In the genomic region with DNA sequence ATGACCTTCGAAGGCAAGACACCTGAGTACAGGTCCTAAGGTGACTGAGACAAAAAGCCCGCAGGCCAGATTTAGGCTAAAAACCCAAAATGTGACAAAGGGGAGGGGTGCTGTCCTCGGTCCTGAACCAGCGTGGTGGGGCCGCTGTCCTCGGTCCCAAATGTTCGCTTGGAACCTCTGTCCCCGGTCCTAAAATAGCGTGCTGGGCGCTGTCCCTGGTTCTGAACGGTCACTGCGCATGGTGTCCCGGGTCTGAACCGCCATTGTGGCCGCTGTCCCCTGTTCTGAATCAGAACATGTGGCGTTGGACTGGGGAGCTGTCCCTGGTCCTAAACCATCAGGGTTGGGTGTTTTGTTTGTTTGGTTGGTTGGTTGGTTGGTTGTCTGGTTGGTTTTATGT, we compare ENCODE assay signal across 7 mouse cellular contexts.
A peak's percentile ranks its signal among the peaks of the same experiment; 100 is the strongest.
DNase-seq lines count a peak whose midpoint lies in the region; ATAC-seq lines count a peak whose summit lies in the region.

No protein-coding gene starts in this region.

- H3K36me3 ChIP-seq in intestine, embryonic 16.5 days (ENCODE audit: control insufficient read depth, insufficient read depth, low read length): no peaks in the 10 kb centered on the region
- no peaks in the 10 kb centered on the region for H3K36me3 ChIP-seq in limb, embryonic 10.5 days
- no peaks in the 10 kb centered on the region for H3K36me3 ChIP-seq in midbrain, embryonic 16.5 days (ENCODE audit: control insufficient read depth, insufficient read depth, low read length)

- no peaks in the 10 kb centered on the region for H3K27me3 ChIP-seq in intestine, embryonic 16.5 days (replicated peaks; ENCODE audit: control insufficient read depth, insufficient read depth, low read length)
- no peaks in the 10 kb centered on the region for H3K27me3 ChIP-seq in limb, embryonic 10.5 days (ENCODE audit: low read depth, poor library complexity, severe bottlenecking)
- H3K27me3 ChIP-seq in midbrain, embryonic 16.5 days (ENCODE audit: control insufficient read depth, insufficient read depth, low read depth, low read length): no peaks in the 10 kb centered on the region

- no peaks in the 10 kb centered on the region for H3K9me3 ChIP-seq in intestine, embryonic 16.5 days (ENCODE audit: control insufficient read depth, low read length)
- H3K9me3 ChIP-seq in limb, embryonic 10.5 days (replicated peaks): no peaks in the 10 kb centered on the region
- no peaks in the 10 kb centered on the region for H3K9me3 ChIP-seq in midbrain, embryonic 16.5 days (replicated peaks; ENCODE audit: control insufficient read depth, low read length, poor library complexity, severe bottlenecking)

- peak; percentile 97 for ATAC-seq in granulocyte monocyte progenitor cell, adult 5-6 weeks (replicated peaks; ENCODE audit: poor library complexity, severe bottlenecking)
- ATAC-seq in intestine, embryonic 16.5 days: peak; percentile 82
- ATAC-seq in midbrain, embryonic 16.5 days: 0 out of 2 replicates have a peak, but pooled peaks have one; percentile 15

- no peak overlapping the region for H3K27ac ChIP-seq in intestine, embryonic 16.5 days (ENCODE audit: low read length)
- H3K27ac ChIP-seq in limb, embryonic 10.5 days: no peak overlapping the region
- H3K27ac ChIP-seq in midbrain, embryonic 16.5 days (ENCODE audit: low read length): no peak overlapping the region

- no peak overlapping the region for H3K9ac ChIP-seq in intestine, embryonic 16.5 days (ENCODE audit: low read depth, low read length)
- no peak overlapping the region for H3K9ac ChIP-seq in midbrain, embryonic 16.5 days (ENCODE audit: low read depth, low read length)

- no peak overlapping the region for H3K4me3 ChIP-seq in intestine, embryonic 16.5 days (ENCODE audit: low read length)
- no peak overlapping the region for H3K4me3 ChIP-seq in limb, embryonic 10.5 days
- H3K4me3 ChIP-seq in midbrain, embryonic 16.5 days (ENCODE audit: low read depth, low read length): no peak overlapping the region

- H3K4me1 ChIP-seq in intestine, embryonic 16.5 days (ENCODE audit: control insufficient read depth, insufficient read depth, low read length): no peaks in the 10 kb centered on the region
- no peaks in the 10 kb centered on the region for H3K4me1 ChIP-seq in limb, embryonic 10.5 days
- peaks cover 16% of the 10 kb centered on the region for H3K4me1 ChIP-seq in midbrain, embryonic 16.5 days (ENCODE audit: control insufficient read depth, insufficient read depth, low read length)

- H3K4me2 ChIP-seq in intestine, embryonic 16.5 days (ENCODE audit: low read depth, low read length): no peak overlapping the region
- no peak overlapping the region for H3K4me2 ChIP-seq in midbrain, embryonic 16.5 days (ENCODE audit: low read length)

- 8% methylated on average over 16 of the region's 16 CpGs for WGBS in intestine, embryonic 16.5 days
- 9% methylated on average over 16 of the region's 16 CpGs for WGBS in limb, embryonic 10.5 days
- 10% methylated on average over 16 of the region's 16 CpGs for WGBS in midbrain, embryonic 16.5 days

- DNase-seq in adrenal gland, adult (ENCODE audit: inconsistent age in 2 of 2, low spot score in 1 of 2): peak; percentile 84 to 93
- peak; percentile 34 for DNase-seq in c-Kit-positive CD71-positive TER-119-positive erythroid progenitor cells, embryonic 14.5 days (ENCODE audit: low spot score)
- peak; percentile 96 for DNase-seq in limb, embryonic 10.5 days (ENCODE audit: low spot score)
- DNase-seq in thymus, postnatal 25 days: peak; percentile 22

Comparison
In these comparisons a context has a peak if more than half of its experiments do, and no peak if none do; other contexts are left out.
1. DNase-seq: peak in every context shown above with its lines; median percentile 96 in limb, embryonic 10.5 days; 88 in adrenal gland, adult; 34 in c-Kit-positive CD71-positive TER-119-positive erythroid progenitor cells, embryonic 14.5 days; 22 in thymus, postnatal 25 days.
2. ATAC-seq: peak in every context shown above with its lines; median percentile 97 in granulocyte monocyte progenitor cell, adult 5-6 weeks; 82 in intestine, embryonic 16.5 days; 15 in midbrain, embryonic 16.5 days.